Comparison of ENCODE assay signal across 9 mouse cellular contexts in the genomic region with DNA sequence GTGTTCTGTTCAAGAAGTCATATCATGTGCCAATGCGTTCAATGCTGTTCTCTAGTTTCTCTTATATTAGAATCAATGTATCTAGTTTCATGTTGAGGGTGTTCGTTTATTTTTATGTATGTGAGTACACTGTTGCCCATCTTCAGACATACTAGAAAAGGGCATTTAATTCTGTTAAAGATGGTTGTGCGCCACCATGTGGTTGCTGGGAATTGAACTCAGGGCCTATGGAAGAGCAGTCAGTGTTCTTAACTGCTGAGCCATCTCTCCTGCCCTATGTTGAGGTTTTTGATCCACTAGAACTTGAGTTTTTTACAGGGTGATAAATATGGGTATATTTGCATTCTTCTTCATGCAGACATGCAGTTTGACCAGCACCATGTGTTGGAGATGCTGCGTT. TPM values are rescaled to one million over a fixed set of nuclear protein-coding genes. Genes with fewer than 3 reads are reported as not detected.
A peak's percentile ranks its signal among the peaks of the same experiment; 100 is the strongest.
DNase-seq lines count a peak whose midpoint lies in the region; ATAC-seq lines count a peak whose summit lies in the region.
"Had no signal": no experiment of that assay in that cellular context is flagged by ENCODE, and none has a peak within 500 bp of the region (broad histone marks: within the 10 kb centered on the region; RNA-seq: fewer than 3 reads in every experiment).

No protein-coding gene starts in this region.

- H3K36me3 ChIP-seq in liver, embryonic 11.5 days (ENCODE audit: control insufficient read depth, insufficient read depth, low read length): no peaks in the 10 kb centered on the region
- H3K36me3 ChIP-seq in forebrain, embryonic 12.5 days (replicated peaks): no peaks in the 10 kb centered on the region
- H3K36me3 ChIP-seq: limb, embryonic 15.5 days had no signal

- no peak for ATAC-seq in liver, embryonic 11.5 days (replicated peaks; ENCODE audit: low FRiP score)
- no peak for ATAC-seq in forebrain, embryonic 12.5 days (ENCODE audit: low FRiP score)

- H3K4me1 ChIP-seq in liver, embryonic 11.5 days (replicated peaks; ENCODE audit: control insufficient read depth, insufficient read depth, low read length): no peaks in the 10 kb centered on the region
- H3K4me1 ChIP-seq in forebrain, embryonic 12.5 days: no peaks in the 10 kb centered on the region
- H3K4me1 ChIP-seq: limb, embryonic 15.5 days had no signal

- no peak overlapping the region for H3K4me3 ChIP-seq in liver, embryonic 11.5 days (ENCODE audit: low read depth, low read length)
- H3K4me3 ChIP-seq in forebrain, embryonic 12.5 days (replicated peaks): no peak overlapping the region
- H3K4me3 ChIP-seq: limb, embryonic 15.5 days had no signal

- H3K27me3 ChIP-seq in liver, embryonic 11.5 days (replicated peaks; ENCODE audit: control insufficient read depth, insufficient read depth, low read length): no peaks in the 10 kb centered on the region; the same call in none of the 2 replicates
- H3K27me3 ChIP-seq in forebrain, embryonic 12.5 days: peaks cover 7% of the 10 kb centered on the region; the same call in 1 of the 2 replicates
- H3K27me3 ChIP-seq: limb, embryonic 15.5 days had no signal

- H3K9me3 ChIP-seq in liver, embryonic 11.5 days (ENCODE audit: control insufficient read depth, low read length): no peaks in the 10 kb centered on the region
- H3K9me3 ChIP-seq in forebrain, embryonic 12.5 days: no peaks in the 10 kb centered on the region
- H3K9me3 ChIP-seq: limb, embryonic 15.5 days had no signal

- no peak overlapping the region for H3K27ac ChIP-seq in liver, embryonic 11.5 days (ENCODE audit: low read depth, low read length)
- H3K27ac ChIP-seq in forebrain, embryonic 12.5 days: no peak overlapping the region
- H3K27ac ChIP-seq: limb, embryonic 15.5 days had no signal

- H3K4me2 ChIP-seq in liver, embryonic 11.5 days: no peak overlapping the region
- H3K4me2 ChIP-seq in forebrain, embryonic 12.5 days: no peak overlapping the region
- H3K4me2 ChIP-seq: limb, embryonic 15.5 days had no signal

- no peak overlapping the region for H3K9ac ChIP-seq in liver, embryonic 11.5 days (ENCODE audit: low read depth, low read length)
- H3K9ac ChIP-seq in forebrain, embryonic 12.5 days: no peak overlapping the region
- H3K9ac ChIP-seq: limb, embryonic 15.5 days had no signal

- whole genome bisulfite sequencing in liver, embryonic 11.5 days: 36% methylated on average over 4 of the region's 4 CpGs
- WGBS in forebrain, embryonic 12.5 days: 34% methylated on average over 4 of the region's 4 CpGs

- peak; percentile 9 for DNase-seq in embryo, embryonic 11 days
- DNase-seq in embryo, embryonic 10 days (ENCODE audit: low spot score): no peak
- DNase-seq in liver (peak; percentile 21), adipocyte (ENCODE audit: low spot score) (peak; percentile 18)
- no peak for DNase-seq in liver, embryonic 11.5 days (ENCODE audit: low spot score)
- peak; percentile 30 for DNase-seq in lung, postnatal 14 days
- no peak for DNase-seq in ovary, adult 18-20 months (ENCODE audit: low spot score)

RNA-seq across cellular contexts. Expression of a gene that starts 5.4 kb away (rescaled TPM):
- 10.1 and 14.2 TPM in 2 replicates for polyA plus RNA-seq in liver, embryonic 11.5 days (2014; fragmentation: Nextera tagmentation; extraction: Ambion mirVana)
- polyA plus RNA-seq in forebrain, embryonic 12.5 days (2016; fragmentation: Nextera tagmentation; extraction: Ambion mirVana): 54.2 and 62.9 TPM in 2 replicates

Comparison
In these comparisons a context has a peak if more than half of its experiments do, and no peak if none do; other contexts are left out.
1. DNase-seq: peak in embryo, embryonic 11 days (single experiment), liver (single experiment), adipocyte (single experiment) and lung, postnatal 14 days (single experiment); none in embryo, embryonic 10 days (single experiment), liver, embryonic 11.5 days (single experiment) and ovary, adult 18-20 months (single experiment).